Mouse (Mus musculus) embryonic facial prominence, embryonic 13.5 days (tissue): ENCODE data around the gene Fcamr. TPM values are rescaled to one million over a fixed set of nuclear protein-coding genes. Genes with fewer than 3 reads are reported as not detected.

Experiments
- ATAC-seq: fragments of 200-750 bp; cut with Nextera tagmentation; 2 replicates; pipeline ENCODE4 v1.8.0; 2017; ENCODE audit warnings: low read depth; ENCODE audit not compliant: insufficient number of reproducible peaks, insufficient read depth, low FRiP score, low TSS enrichment
- H3K27ac ChIP-seq: fragments of 300-500 bp; sonication (generic); 2 replicates; pipeline ENCODE4 v1.5.1; 2015; ENCODE audit warnings: moderate library complexity, mild to moderate bottlenecking, inconsistent platforms
- H3K27me3 ChIP-seq: fragments of 300-500 bp; sonication (generic); 2 replicates; pipeline ENCODE4 v1.6.1; 2015; ENCODE audit warnings: mild to moderate bottlenecking, inconsistent platforms
- H3K36me3 ChIP-seq: fragments of 300-500 bp; sonication (generic); 2 replicates; pipeline ENCODE4 v1.6.1; 2015; ENCODE audit warnings: mild to moderate bottlenecking, inconsistent platforms
- H3K4me1 ChIP-seq: fragments of 300-500 bp; sonication (generic); 2 replicates; pipeline ENCODE4 v1.6.1; 2015; ENCODE audit warnings: inconsistent platforms
- H3K4me2 ChIP-seq: fragments of 300-500 bp; sonication (generic); 2 replicates; pipeline ENCODE4 v1.6.1; 2015; ENCODE audit warnings: moderate library complexity, mild to moderate bottlenecking, inconsistent platforms
- H3K4me3 ChIP-seq: fragments of 300-500 bp; sonication (generic); 2 replicates; pipeline ENCODE4 v1.5.1; 2015; ENCODE audit warnings: mild to moderate bottlenecking, inconsistent platforms
- H3K9ac ChIP-seq: fragments of 300-500 bp; sonication (generic); 2 replicates; pipeline ENCODE4 v1.6.1; 2015; ENCODE audit warnings: mild to moderate bottlenecking, inconsistent platforms
- H3K9me3 ChIP-seq: fragments of 300-500 bp; sonication (generic); 2 replicates; pipeline ENCODE4 v1.6.1; 2016; ENCODE audit warnings: inconsistent platforms
- WGBS: fragments of 180-500 bp; shearing (Covaris S2); methylation state at CpG from one replicate; pipeline ENCODE4 v1.1.7; 2015; ENCODE audit warnings: mixed read lengths; 5-methylcytosine and 5-hydroxymethylcytosine counted together
- polyA plus RNA-seq: library from polyadenylated mRNA; unstranded; fragments of >200 nt; fragmentation: Nextera tagmentation; extraction: Ambion mirVana; gene quantifications from 2 replicates; pipeline ENCODE4 v1.2.1, GENCODE M21; 2015

The Fcamr gene
- polyA plus RNA-seq, 1 experiment from 2014 or later = not detected

DNA sequence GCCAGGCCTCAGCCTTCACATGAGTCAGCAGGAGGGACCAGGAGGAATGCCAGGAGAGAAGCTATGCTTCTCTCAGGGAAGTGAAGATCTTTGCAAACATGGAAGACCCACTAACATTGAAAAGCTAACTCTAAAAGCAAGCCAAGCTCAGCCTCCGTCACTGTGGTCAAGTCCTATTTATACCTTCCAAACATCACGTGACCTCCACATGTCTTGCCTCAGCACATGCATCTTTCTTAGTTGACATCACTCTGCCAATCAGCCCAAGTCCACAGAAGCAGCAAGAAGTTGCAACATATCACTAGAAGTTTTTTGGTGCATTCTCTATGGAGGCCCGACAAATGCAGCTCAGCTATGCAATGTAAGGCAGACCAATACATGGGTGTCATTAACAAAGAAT, 20.8 kb upstream of the Fcamr start:
- Histone ChIP-seq H3K36me3 (no peaks in the 10 kb centered on the region), H3K4me2 (no peak overlapping the region), H3K9me3 (no peaks in the 10 kb centered on the region), H3K4me3 (no peak overlapping the region), H3K9ac (no peak overlapping the region), H3K27me3 (no peaks in the 10 kb centered on the region), H3K27ac (no peak overlapping the region), H3K4me1 (no peaks in the 10 kb centered on the region)
- no peak for ATAC-seq
- WGBS = 85% methylated on average over 3 of the region's 3 CpGs

GRCm38 (mm10) chr1:130784054-130784453, 16.6 kb upstream of the Fcamr start:
- Histone ChIP-seq H3K4me1 (no peaks in the 10 kb centered on the region), H3K36me3 (no peaks in the 10 kb centered on the region), H3K27me3 (no peaks in the 10 kb centered on the region), H3K4me2 (no peak overlapping the region), H3K27ac (no peak overlapping the region), H3K9ac (no peak overlapping the region), H3K4me3 (no peak overlapping the region), H3K9me3 (no peaks in the 10 kb centered on the region)
- WGBS = 24% methylated on average over 4 of the region's 4 CpGs
- ATAC-seq = no peak

- 46% methylated on average over 4 of the region's 4 CpGs for WGBS
- no peaks in the 10 kb centered on the region for H3K27me3 ChIP-seq
- no peak overlapping the region for H3K27ac ChIP-seq
- H3K4me2 ChIP-seq = no peak overlapping the region
- H3K9me3 ChIP-seq = peaks cover 3% of the 10 kb centered on the region; the same call in 1 of the 2 replicates
- no peak overlapping the region for H3K9ac ChIP-seq
- no peak for ATAC-seq
- no peaks in the 10 kb centered on the region for H3K36me3 ChIP-seq
- H3K4me3 ChIP-seq = no peak overlapping the region
- no peaks in the 10 kb centered on the region for H3K4me1 ChIP-seq
These were observed 13.7 kb upstream of the Fcamr start for GRCm38 (mm10) chr1:130787001-130787400.

GRCm38 (mm10) chr1:130789512-130790451, 10.9 kb upstream of the Fcamr start:
- ATAC-seq = no peak
- Histone ChIP-seq H3K9ac (no peak overlapping the region), H3K4me1 (no peaks in the 10 kb centered on the region), H3K27me3 (no peaks in the 10 kb centered on the region), H3K36me3 (no peaks in the 10 kb centered on the region), H3K27ac (no peak overlapping the region), H3K4me2 (no peak overlapping the region), H3K4me3 (no peak overlapping the region), H3K9me3 (peaks cover 5% of the 10 kb centered on the region; the same call in 1 of the 2 replicates)
- 64% methylated on average over 3 of the region's 3 CpGs for WGBS

GRCm38 (mm10) chr1:130795331-130795730, 5.4 kb upstream of the Fcamr start:
- H3K9ac ChIP-seq = no peak overlapping the region
- ATAC-seq = no peak
- H3K4me2 ChIP-seq = no peak overlapping the region
- H3K9me3 ChIP-seq = peaks cover 5% of the 10 kb centered on the region; the same call in 1 of the 2 replicates
- no peaks in the 10 kb centered on the region for H3K36me3 ChIP-seq
- 71% methylated on average over 2 of the region's 2 CpGs for WGBS
- no peak overlapping the region for H3K27ac ChIP-seq
- no peak overlapping the region for H3K4me3 ChIP-seq
- H3K27me3 ChIP-seq = no peaks in the 10 kb centered on the region
- no peaks in the 10 kb centered on the region for H3K4me1 ChIP-seq

DNA sequence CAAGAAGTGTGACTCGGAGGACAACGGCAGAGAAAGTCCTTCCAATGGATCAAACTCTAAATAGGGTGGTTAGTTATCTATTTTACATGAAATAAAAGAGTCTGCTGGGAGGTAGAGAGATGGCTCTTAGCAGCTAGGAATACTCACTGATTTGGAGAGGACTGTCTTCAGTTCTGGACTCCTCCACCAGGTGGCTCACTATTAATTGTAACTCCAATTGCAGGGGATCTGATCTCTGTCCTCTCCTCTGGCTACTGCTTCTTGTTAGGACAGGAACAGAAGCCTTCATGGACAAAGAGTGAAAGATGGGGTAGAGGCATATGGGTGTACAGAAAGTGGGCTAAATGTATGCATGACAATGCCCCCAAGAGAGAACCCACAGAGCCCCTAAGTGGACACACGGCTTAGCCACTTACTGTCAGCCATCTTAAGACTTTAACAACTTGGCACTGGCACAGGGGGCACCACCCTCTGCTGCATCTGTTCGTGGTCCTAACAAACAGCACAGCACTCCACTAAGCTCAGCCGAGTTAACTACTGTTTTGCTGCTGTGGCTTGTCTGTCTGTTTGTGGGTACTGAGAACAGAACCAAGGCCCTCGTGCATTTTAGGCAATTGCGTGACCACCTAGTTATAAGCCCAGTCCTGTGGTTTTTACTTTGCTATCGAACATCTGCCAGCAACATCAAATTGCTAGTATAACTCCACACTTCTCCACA, 3.6 kb upstream of the Fcamr start:
- no peak overlapping the region for H3K27ac ChIP-seq
- 0 out of 2 replicates have a peak, but pooled peaks cover 1% of the 10 kb centered on the region for H3K9me3 ChIP-seq
- no peak overlapping the region for H3K9ac ChIP-seq
- no peak overlapping the region for H3K4me3 ChIP-seq
- no peaks in the 10 kb centered on the region for H3K4me1 ChIP-seq
- no peaks in the 10 kb centered on the region for H3K27me3 ChIP-seq
- no peak overlapping the region for H3K4me2 ChIP-seq
- ATAC-seq = no peak
- no peaks in the 10 kb centered on the region for H3K36me3 ChIP-seq
- WGBS = 77% methylated on average over 8 of the region's 8 CpGs

- no peaks in the 10 kb centered on the region for H3K9me3 ChIP-seq
- no peak overlapping the region for H3K4me2 ChIP-seq
- no peak for ATAC-seq
- no peak overlapping the region for H3K27ac ChIP-seq
- no peak overlapping the region for H3K4me3 ChIP-seq
- 69% methylated on average over 6 of the region's 6 CpGs for WGBS
- H3K27me3 ChIP-seq = no peaks in the 10 kb centered on the region
- no peak overlapping the region for H3K9ac ChIP-seq
- H3K36me3 ChIP-seq = no peaks in the 10 kb centered on the region
- no peaks in the 10 kb centered on the region for H3K4me1 ChIP-seq
These were observed 2.7 kb upstream of the Fcamr start for GRCm38 (mm10) chr1:130798037-130798436.

DNA sequence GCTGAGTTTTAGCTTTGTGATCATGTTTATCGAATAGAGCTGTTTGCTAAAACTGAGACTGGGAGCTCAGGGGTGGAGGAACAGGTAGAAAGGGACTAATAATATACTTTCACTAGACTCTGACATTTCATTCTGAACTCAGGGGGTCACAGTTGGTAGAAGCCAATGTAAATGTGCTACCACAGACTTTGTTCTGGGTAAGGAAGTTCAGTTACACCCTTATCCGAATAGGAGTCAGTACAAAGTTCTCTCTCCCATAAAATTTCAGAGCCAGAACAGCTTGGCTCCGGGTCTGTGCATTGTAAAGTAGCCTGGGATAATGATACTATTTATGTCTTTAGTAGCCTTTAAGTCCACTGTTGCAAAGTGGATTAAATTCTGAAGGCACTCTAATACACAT, 2.2 kb upstream of the Fcamr start:
- Histone ChIP-seq H3K4me1 (no peaks in the 10 kb centered on the region), H3K9me3 (no peaks in the 10 kb centered on the region), H3K9ac (no peak overlapping the region), H3K27me3 (no peaks in the 10 kb centered on the region), H3K4me2 (no peak overlapping the region), H3K27ac (no peak overlapping the region), H3K36me3 (no peaks in the 10 kb centered on the region), H3K4me3 (no peak overlapping the region)
- WGBS = 72% methylated on average over 3 of the region's 3 CpGs
- ATAC-seq = no peak

- H3K9ac ChIP-seq = no peak overlapping the region
- H3K4me2 ChIP-seq = no peak overlapping the region
- no peak overlapping the region for H3K4me3 ChIP-seq
- no peaks in the 10 kb centered on the region for H3K36me3 ChIP-seq
- no peaks in the 10 kb centered on the region for H3K27me3 ChIP-seq
- H3K4me1 ChIP-seq = no peaks in the 10 kb centered on the region
- no peaks in the 10 kb centered on the region for H3K9me3 ChIP-seq
- 85% methylated on average over 2 of the region's 2 CpGs for WGBS
- no peak for ATAC-seq
- H3K27ac ChIP-seq = no peak overlapping the region
These were observed 1.3 kb upstream of the Fcamr start for GRCm38 (mm10) chr1:130799399-130799798.

DNA sequence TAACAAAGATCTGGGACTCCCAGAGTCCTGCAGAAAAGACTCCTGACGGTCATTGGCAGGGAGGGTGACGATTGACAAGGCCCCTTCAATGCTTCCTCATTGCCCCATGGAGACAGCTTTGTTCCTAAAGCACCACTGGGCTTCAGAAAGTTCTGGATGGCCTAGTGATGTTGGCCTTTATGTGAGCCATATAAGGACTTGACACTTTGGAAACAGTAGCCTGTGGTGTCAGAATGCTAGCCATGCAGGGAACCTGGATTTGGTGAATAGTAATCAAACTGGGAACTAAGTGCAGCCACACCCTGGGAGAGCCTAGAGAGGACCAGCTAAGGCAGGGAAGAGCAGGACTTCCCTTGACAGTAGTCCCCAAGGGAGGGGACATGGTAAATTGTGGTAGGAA, 809 bp downstream of the Fcamr start:
- WGBS = 72% methylated on average over 2 of the region's 2 CpGs
- H3K27me3 ChIP-seq = no peaks in the 10 kb centered on the region
- no peaks in the 10 kb centered on the region for H3K36me3 ChIP-seq
- no peak overlapping the region for H3K9ac ChIP-seq
- no peak overlapping the region for H3K4me3 ChIP-seq
- H3K9me3 ChIP-seq = no peaks in the 10 kb centered on the region
- H3K27ac ChIP-seq = no peak overlapping the region
- no peak for ATAC-seq
- no peak overlapping the region for H3K4me2 ChIP-seq
- H3K4me1 ChIP-seq = no peaks in the 10 kb centered on the region

DNA sequence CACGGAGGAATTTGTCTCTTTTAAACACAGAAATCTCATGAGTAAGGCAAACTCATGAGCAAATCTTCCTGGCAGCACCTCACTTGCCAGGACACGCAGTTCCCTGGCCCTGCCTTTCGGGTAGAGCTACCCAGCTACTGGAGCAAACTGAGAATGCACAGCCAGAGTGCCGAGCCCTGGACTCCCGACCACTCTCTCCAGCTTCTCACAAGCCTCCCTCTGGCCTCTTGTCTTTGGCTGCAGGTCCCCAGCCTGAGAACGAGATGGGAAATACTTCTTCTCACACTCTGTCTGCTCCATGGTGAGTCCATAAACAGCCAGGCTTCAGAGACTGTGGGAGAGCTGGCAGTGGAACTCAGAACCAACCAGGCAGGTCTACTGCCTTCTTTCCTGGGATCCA, 2.3 kb downstream of the Fcamr start:
- no peak overlapping the region for H3K9ac ChIP-seq
- no peaks in the 10 kb centered on the region for H3K9me3 ChIP-seq
- H3K36me3 ChIP-seq = no peaks in the 10 kb centered on the region
- H3K4me1 ChIP-seq = no peaks in the 10 kb centered on the region
- H3K4me2 ChIP-seq = no peak overlapping the region
- no peak overlapping the region for H3K4me3 ChIP-seq
- no peak for ATAC-seq
- 47% methylated on average over 6 of the region's 6 CpGs for WGBS
- H3K27ac ChIP-seq = no peak overlapping the region
- H3K27me3 ChIP-seq = no peaks in the 10 kb centered on the region

DNA sequence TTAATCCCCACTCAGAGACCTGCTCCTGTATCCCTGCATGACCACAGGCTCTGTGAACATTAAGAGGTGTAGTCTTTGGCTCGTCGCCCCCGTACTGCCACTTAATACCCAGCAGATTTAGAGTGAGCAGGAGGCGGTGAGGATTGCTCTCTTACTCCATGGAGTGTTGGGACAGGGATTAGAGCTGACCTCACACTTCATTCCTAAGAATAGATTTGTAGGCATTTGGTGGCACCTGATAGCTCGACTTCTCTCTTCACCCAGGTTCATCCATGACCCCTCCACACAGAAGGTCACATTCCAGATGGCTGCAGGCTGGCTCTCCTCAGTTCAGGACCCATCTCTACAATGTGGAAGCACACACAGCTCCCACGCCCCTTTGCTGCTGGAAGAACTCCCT, 3.6 kb downstream of the Fcamr start:
- Histone ChIP-seq H3K4me2 (no peak overlapping the region), H3K9ac (no peak overlapping the region), H3K36me3 (no peaks in the 10 kb centered on the region), H3K4me1 (no peaks in the 10 kb centered on the region), H3K9me3 (no peaks in the 10 kb centered on the region), H3K4me3 (no peak overlapping the region), H3K27me3 (no peaks in the 10 kb centered on the region), H3K27ac (no peak overlapping the region)
- no peak for ATAC-seq
- WGBS = 62% methylated on average over 6 of the region's 6 CpGs
